12 mouse cellular contexts compared by ENCODE assay signal in genomic region chr11:113140595-113140994, GRCm38 (mm10).
"Had no signal": no experiment of that assay in that cellular context is flagged by ENCODE, and none has a peak within 500 bp of the region (broad histone marks: within the 10 kb centered on the region; RNA-seq: fewer than 3 reads in every experiment).

No protein-coding gene starts in this region.

- ATAC-seq: lung, postnatal 0 days; midbrain, embryonic 13.5 days had no signal

- H3K27me3 ChIP-seq: liver, embryonic 15.5 days; midbrain, embryonic 13.5 days; neural tube, embryonic 13.5 days; stomach, embryonic 15.5 days had no signal

- H3K4me1 ChIP-seq: liver, embryonic 15.5 days had no signal

- H3K27ac ChIP-seq: limb, embryonic 10.5 days; liver, embryonic 15.5 days; midbrain, embryonic 13.5 days; neural tube, embryonic 13.5 days; stomach, embryonic 15.5 days had no signal

- H3K4me3 ChIP-seq: limb, embryonic 10.5 days; liver, embryonic 15.5 days; midbrain, embryonic 13.5 days; neural tube, embryonic 13.5 days; stomach, embryonic 15.5 days had no signal

- DNase-seq: kidney, postnatal 25 days; lung, adult 2 months; lung, postnatal 36 days; right cerebral cortex, postnatal 14 days; thymus, postnatal 4 days had no signal

- H3K4me2 ChIP-seq: liver, embryonic 11.5 days; liver, embryonic 15.5 days; midbrain, embryonic 13.5 days; neural tube, embryonic 13.5 days; stomach, embryonic 15.5 days had no signal

- H3K9me3 ChIP-seq: limb, embryonic 10.5 days; liver, embryonic 15.5 days; midbrain, embryonic 13.5 days; neural tube, embryonic 13.5 days; stomach, embryonic 15.5 days had no signal

- H3K9ac ChIP-seq: liver, embryonic 15.5 days; midbrain, embryonic 13.5 days; neural tube, embryonic 13.5 days; stomach, embryonic 15.5 days had no signal

- H3K36me3 ChIP-seq: limb, embryonic 10.5 days; liver, embryonic 15.5 days; midbrain, embryonic 13.5 days; neural tube, embryonic 13.5 days; stomach, embryonic 15.5 days had no signal
